Mouse (Mus musculus): ENCODE results near the gene Gna13. TPM values are rescaled to one million over a fixed set of nuclear protein-coding genes. Genes with fewer than 3 reads are reported as not detected.
A peak's percentile ranks its signal among the peaks of the same experiment; 100 is the strongest.

Gna13 gene
- 56.6 and 57.0 TPM in 2 replicates for total RNA-seq (2012; rRNA removed)
- polyA plus RNA-seq (2012; ENCODE audit: insufficient read depth in 1 of 2, insufficient read length in 2 of 2, low read depth in 1 of 2, low replicate concordance in 2 of 2, missing spikeins in 1 of 2) = 100 to 1,000 TPM in 1 of 2 experiments, 10 to 100 TPM in 1; 51.0 to 102 TPM

GRCm38 (mm10) chr11:109362463-109363190, at the start of gene Gna13:
TSS of gene Gna13 (plus strand) at chr11:109362831.
- H3K27me3 ChIP-seq (ENCODE audit: control insufficient read depth in 1 of 2, insufficient read depth in 2 of 2, low read length in 2 of 2) = no peaks in the 10 kb centered on the region
- peak; percentile 95 for DNase-seq (ENCODE audit: low read depth, low spot score)
- peak within 1 kb of the TSS; percentile 96 to 97 for H3K4me3 ChIP-seq (ENCODE audit: control insufficient read depth in 1 of 2, insufficient read depth in 1 of 2, low read depth in 2 of 2, low read length in 2 of 2)
- peaks cover 16 to 38% of the 10 kb centered on the region in 2 experiments for H3K36me3 ChIP-seq (ENCODE audit: control insufficient read depth in 1 of 2, insufficient read depth in 2 of 2, low read length in 2 of 2)
- peak within 1 kb of the TSS; percentile 93 for H3K27ac ChIP-seq (ENCODE audit: control insufficient read depth, low read depth, low read length)
- no peaks in the 10 kb centered on the region for H3K9me3 ChIP-seq (replicated peaks; ENCODE audit: insufficient read depth, low read length)
- H3K79me2 ChIP-seq (ENCODE audit: control insufficient read depth, insufficient read depth, low read length, poor library complexity) = peaks cover 46% of the 10 kb centered on the region
- peak within 1 kb of the TSS; percentile 94 for H3K9ac ChIP-seq (ENCODE audit: control insufficient read depth, low read depth, low read length, poor library complexity, severe bottlenecking)
- H3K4me1 ChIP-seq (ENCODE audit: control insufficient read depth in 1 of 2, insufficient read depth in 2 of 2, low read length in 2 of 2) = peaks cover 26 to 34% of the 10 kb centered on the region in 2 experiments
- no peak for TF ChIP-seq CTCF (IDR thresholded peaks at IDR 0.05 in 2 of 3, conservative IDR thresholded peaks at IDR 0.05 in 1 of 3; ENCODE audit: control insufficient read depth in 1 of 3, insufficient read depth in 1 of 3, low read depth in 2 of 3, low read length in 3 of 3, poor library complexity in 1 of 3, severe bottlenecking in 1 of 3)
- peak; percentile 36 for TF ChIP-seq MYC (IDR thresholded peaks at IDR 0.05; ENCODE audit: low read depth, low read length)
- TF ChIP-seq NRF1 (IDR thresholded peaks at IDR 0.05; ENCODE audit: insufficient read depth, low read depth, low read length, poor library complexity, severe bottlenecking) = peak; percentile 60
- TF ChIP-seq TAL1 (IDR thresholded peaks at IDR 0.05; ENCODE audit: low read length) = no peak
- peak; percentile 71 for TF ChIP-seq MXI1 (IDR thresholded peaks at IDR 0.05; ENCODE audit: low read depth, low read length)
- no peak for TF ChIP-seq GABPA (IDR thresholded peaks at IDR 0.05; ENCODE audit: low read depth, low read length)
- no peak for TF ChIP-seq E2F4 (IDR thresholded peaks at IDR 0.05; ENCODE audit: borderline replicate concordance, low read depth, low read length)
- TF ChIP-seq GATA1 (IDR thresholded peaks at IDR 0.05; ENCODE audit: low read depth, low read length) = no peak
- TF ChIP-seq RCOR1 (IDR thresholded peaks at IDR 0.05; ENCODE audit: low read depth, low read length) = no peak
- peak; percentile 44; the same call in 1 of the 2 replicates for TF ChIP-seq UBTF (IDR thresholded peaks at IDR 0.05; ENCODE audit: borderline replicate concordance, insufficient read depth, low read depth, low read length)
- no peak for TF ChIP-seq ZC3H11A (IDR thresholded peaks at IDR 0.05; ENCODE audit: low read depth, low read length)
- peak; percentile 25; the same call in 1 of the 2 replicates for TF ChIP-seq TCF12 (IDR thresholded peaks at IDR 0.05; ENCODE audit: low read depth, low read length)
- TF ChIP-seq POLR2AphosphoS2 (IDR thresholded peaks at IDR 0.05; ENCODE audit: low read length) = 0 out of 2 replicates have a peak, but pooled peaks have one; percentile 51
- no peak; the same call in 1 of the 2 replicates for TF ChIP-seq SIN3A (IDR thresholded peaks at IDR 0.05; ENCODE audit: low read length)
- TF ChIP-seq EP300 (IDR thresholded peaks at IDR 0.05; ENCODE audit: low read depth in 1 of 2, low read length in 2 of 2) = 0 out of 4 replicates have a peak, but pooled peaks of 1 of the 2 experiments have one; percentile 19
- no peak for TF ChIP-seq MYB (IDR thresholded peaks at IDR 0.05; ENCODE audit: low read depth, low read length)
- peak; percentile 98 for TF ChIP-seq USF1 (IDR thresholded peaks at IDR 0.05; ENCODE audit: low read depth, low read length)
- TF ChIP-seq RAD21 (IDR thresholded peaks at IDR 0.05; ENCODE audit: low read depth, low read length) = no peak
- peak; percentile 60 to 93; a peak in 3 of 4 replicates for TF ChIP-seq USF2 (IDR thresholded peaks at IDR 0.05; ENCODE audit: borderline replicate concordance in 1 of 2, insufficient read depth in 1 of 2, low read depth in 1 of 2, low read length in 2 of 2)
- 0 out of 2 replicates have a peak, but pooled peaks have one; percentile 8 for TF ChIP-seq ETS1 (IDR thresholded peaks at IDR 0.05; ENCODE audit: low read depth, low read length)
- TF ChIP-seq BHLHE40 (IDR thresholded peaks at IDR 0.05; ENCODE audit: borderline replicate concordance, low read depth, low read length) = peak; percentile 56; the same call in 1 of the 2 replicates
- no peak for TF ChIP-seq TBP (IDR thresholded peaks at IDR 0.05; ENCODE audit: low read depth, low read length)
- peak; percentile 82; the same call in 1 of the 2 replicates for TF ChIP-seq MAZ (IDR thresholded peaks at IDR 0.05; ENCODE audit: low read depth, low read length)
- no peak for TF ChIP-seq ZNF384 (IDR thresholded peaks at IDR 0.05; ENCODE audit: low read depth, low read length)
- no peak for TF ChIP-seq ZKSCAN1 (IDR thresholded peaks at IDR 0.05; ENCODE audit: low read depth, low read length)
- TF ChIP-seq HCFC1 (IDR thresholded peaks at IDR 0.05; ENCODE audit: low read depth, low read length) = peak; percentile 42; the same call in 1 of the 2 replicates
- no peak for TF ChIP-seq JUND (IDR thresholded peaks at IDR 0.05; ENCODE audit: low read depth, low read length)
- no peak for TF ChIP-seq POLR2AphosphoS5 (IDR thresholded peaks at IDR 0.05; ENCODE audit: borderline replicate concordance, low read depth, low read length)
- no peak for TF ChIP-seq MAFK (IDR thresholded peaks at IDR 0.05; ENCODE audit: borderline replicate concordance, low read depth, low read length)
- no peak for TF ChIP-seq ELF1 (IDR thresholded peaks at IDR 0.05; ENCODE audit: low read depth, low read length)
- TF ChIP-seq CHD2 (IDR thresholded peaks at IDR 0.05; ENCODE audit: low read length) = no peak
- TF ChIP-seq MEF2A (IDR thresholded peaks at IDR 0.05; ENCODE audit: extremely low read depth, insufficient replicate concordance, low read depth, low read length, poor library complexity, severe bottlenecking) = no peak
- TF ChIP-seq POLR2A (IDR thresholded peaks at IDR 0.05; ENCODE audit: control insufficient read depth in 1 of 2, insufficient read depth in 1 of 2, low read depth in 1 of 2, low read length in 2 of 2, poor library complexity in 1 of 2) = peak; percentile 50 to 76; a peak in 1 of 4 replicates
- no peak; the same call in 1 of the 2 replicates for TF ChIP-seq SMC3 (IDR thresholded peaks at IDR 0.05; ENCODE audit: low read depth, low read length)

Measured in MEL (cell line).